Mouse (Mus musculus) erythroblast, embryonic 14.5 days (primary cell): ENCODE results near the gene Sox6.

ENCODE experiments used
- GATA1 ChIP-seq: IDR thresholded peaks from 2 replicates; pipeline ENCODE4 v1.6.1; 2012; ENCODE audit warnings: low read length, inconsistent platforms, mixed read lengths
- TAL1 ChIP-seq: IDR thresholded peaks from 3 replicates; pipeline ENCODE4 v1.6.1; 2012; ENCODE audit warnings: low read length, inconsistent platforms, mixed read lengths

- TF ChIP-seq GATA1, result no peak
- TF ChIP-seq TAL1, result no peak
Observed at GRCm38 (mm10) chr7:115904798-115905207, 133.8 kb downstream of the Sox6 start.
